Mouse (Mus musculus): ENCODE data around the gene Wdr46.

Gene Wdr46

DNA sequence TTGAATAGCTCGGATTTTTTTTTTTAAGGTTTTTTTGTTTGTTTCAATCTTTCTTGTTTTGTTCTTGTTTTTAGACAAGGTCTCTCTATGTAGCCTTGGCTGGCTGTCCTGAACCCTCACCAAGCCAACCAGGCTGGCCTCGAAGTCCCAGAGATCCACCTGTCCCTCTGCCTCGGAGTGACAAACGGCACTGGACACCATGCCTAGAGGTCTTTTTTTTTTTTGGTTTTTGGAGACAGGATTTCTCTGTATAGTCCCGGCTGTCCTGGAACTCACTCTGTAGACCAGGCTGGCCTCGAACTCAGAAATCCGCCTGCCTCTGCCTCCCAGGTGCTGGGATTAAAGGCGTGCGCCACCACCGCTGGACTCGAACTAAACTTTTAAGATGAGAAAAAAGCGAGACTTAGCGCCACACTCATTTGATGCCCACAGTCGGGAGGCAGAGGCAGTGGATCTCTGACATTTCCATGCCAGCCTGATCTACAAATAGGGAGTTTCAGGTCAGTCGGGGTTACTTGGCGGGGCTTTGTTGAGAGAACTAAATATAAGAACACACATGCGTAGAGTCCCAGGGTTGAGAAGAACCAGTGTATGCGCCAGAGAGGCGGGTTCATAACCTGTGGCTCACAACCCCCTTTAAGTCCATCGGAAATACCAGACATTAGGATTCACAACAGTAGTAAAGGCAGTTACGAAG, 12.1 kb upstream of the Wdr46 start:
- in situ Hi-C loops (cut with MboI): no loop called here

GRCm38 (mm10) chr17:33929371-33930279, 10.8 kb upstream of the Wdr46 start, which contains the start of gene Rgl2:
TSS of gene Rgl2 (plus strand) at chr17:33929543.
- in situ Hi-C loops (cut with MboI): no loop called here

- in situ Hi-C loops (cut with MboI): no loop called here
Measured at GRCm38 (mm10) chr17:33930280-33931158, 9.9 kb upstream of the Wdr46 start.

DNA sequence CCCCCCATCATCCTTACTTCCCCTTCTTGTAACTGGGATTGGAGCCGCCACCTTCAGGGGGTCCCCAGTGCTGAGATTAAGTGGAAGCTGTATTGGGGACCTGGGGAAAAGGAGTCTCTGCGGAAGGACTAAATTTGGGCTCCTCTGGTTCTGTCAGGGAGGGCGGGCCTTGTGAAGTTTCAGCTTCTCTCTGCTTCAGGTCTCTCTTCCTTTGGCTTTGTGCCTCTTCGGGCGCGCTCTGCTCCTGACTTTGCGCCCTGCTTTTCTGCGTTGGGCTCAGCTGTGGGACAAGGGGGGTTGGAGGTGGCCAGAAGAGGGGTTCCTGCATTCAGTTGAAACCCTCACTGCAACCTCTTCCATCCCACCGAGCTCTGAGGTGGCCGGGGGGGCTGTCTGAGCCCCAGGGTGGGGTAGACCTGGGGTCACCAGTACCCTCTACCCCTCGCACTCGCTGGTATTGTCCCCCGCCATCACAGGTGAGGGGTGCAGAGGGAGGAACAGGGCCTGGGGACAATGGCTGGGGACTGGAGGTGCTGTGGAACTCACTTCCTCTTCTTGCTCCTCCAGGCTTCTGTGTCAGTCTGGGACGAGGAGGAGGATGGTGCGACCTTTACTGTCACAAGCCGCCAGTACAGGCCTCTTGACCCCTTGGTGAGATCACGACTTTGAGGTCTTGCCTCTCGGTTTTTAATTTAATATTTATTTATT, 9.1 kb upstream of the Wdr46 start:
- in situ Hi-C loops (cut with MboI): no loop called here

DNA sequence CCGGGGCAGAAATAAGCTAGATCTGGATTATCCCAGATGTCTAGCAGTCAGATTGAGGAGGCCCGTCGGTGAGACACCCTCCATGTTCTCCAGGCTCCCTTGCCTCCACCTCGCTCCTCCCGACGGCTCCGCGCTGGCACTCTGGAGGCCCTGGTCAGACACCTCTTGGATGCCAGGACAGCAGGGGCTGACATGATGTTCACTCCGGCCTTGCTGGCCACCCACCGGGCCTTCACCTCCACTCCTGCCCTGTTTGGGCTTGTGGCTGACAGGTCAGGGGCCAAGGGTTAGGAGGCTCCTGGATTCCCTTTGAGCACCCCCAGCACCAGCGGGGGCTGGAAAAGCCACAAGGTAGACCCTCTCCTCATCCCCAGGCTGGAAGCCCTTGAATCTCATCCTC, 8.5 kb upstream of the Wdr46 start:
- in situ Hi-C loops (cut with MboI): no loop called here

DNA sequence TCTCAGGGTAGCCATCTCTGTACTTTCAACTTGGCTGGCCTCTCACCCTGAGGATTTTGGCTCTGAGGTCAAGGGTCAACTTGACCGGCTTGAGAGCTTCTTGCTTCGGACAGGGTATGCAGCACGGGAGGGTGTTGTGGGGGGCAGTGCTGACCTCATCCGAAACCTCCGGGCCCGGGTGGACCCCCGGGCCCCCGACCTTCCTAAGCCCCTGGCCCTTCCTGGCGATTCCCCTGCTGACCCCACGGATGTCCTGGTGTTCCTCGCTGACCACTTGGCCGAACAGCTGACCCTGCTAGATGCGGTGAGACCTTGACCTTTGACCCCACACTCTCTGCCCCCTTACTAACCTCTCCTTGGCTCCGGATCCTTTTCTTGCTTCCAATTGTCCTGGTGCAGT, 8.0 kb upstream of the Wdr46 start:
- in situ Hi-C loops (cut with MboI): no loop called here

GRCm38 (mm10) chr17:33932970-33933369, 7.5 kb upstream of the Wdr46 start:
- in situ Hi-C loops (cut with MboI): no loop called here

GRCm38 (mm10) chr17:33935422-33936055, 4.9 kb upstream of the Wdr46 start:
- in situ Hi-C loops (cut with MboI): no loop called here

- in situ Hi-C loops (cut with MboI): no loop called here
Measured at GRCm38 (mm10) chr17:33936993-33937392, 3.5 kb upstream of the Wdr46 start.

- in situ Hi-C loops (cut with MboI): no loop called here
Measured at GRCm38 (mm10) chr17:33938783-33939182, 1.7 kb upstream of the Wdr46 start.

DNA sequence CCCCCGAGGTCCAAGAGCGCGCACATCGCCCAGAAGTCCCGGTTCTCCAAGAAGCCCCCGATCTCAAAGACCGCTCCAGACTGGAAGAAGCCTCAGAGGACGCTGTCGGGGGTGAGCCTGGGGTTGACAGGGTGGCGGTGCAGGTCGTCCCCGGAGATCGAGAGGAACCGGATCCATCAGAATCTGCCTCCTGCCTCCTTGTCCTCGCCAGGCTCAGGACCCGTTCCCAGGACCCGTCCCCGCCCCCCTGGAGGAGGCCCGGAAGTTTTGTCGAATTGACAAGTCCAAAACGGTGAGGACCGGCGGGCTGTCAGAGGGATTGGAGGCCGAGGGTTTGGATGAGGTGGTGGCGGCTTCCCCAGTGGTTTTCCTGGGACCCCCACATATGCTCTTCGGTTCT, 521 bp downstream of the Wdr46 start:
- in situ Hi-C loops (cut with MboI): no loop called here

DNA sequence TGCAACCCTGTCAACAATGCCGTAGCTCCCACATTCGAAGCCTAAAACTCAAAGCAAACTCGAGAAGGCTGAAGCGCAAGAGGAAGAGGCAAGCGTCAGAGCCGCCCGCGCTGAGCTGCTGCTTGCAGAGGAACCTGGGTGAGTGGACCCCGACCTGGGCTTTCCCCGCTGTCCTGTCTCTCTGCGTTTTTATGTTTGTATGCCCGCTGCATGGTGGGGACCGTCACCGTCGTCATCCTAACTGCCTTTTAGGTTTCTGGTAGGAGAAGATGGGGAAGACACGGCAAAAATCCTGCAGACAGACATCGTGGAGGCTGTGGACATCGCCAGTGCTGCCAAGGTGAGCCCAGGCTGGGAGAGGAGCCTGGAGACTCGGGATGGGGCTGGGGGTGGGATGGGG, 921 bp downstream of the Wdr46 start:
- in situ Hi-C loops (cut with MboI): no loop called here

- in situ Hi-C loops (cut with MboI): no loop called here
Measured at GRCm38 (mm10) chr17:33943454-33943853, 3.0 kb downstream of the Wdr46 start.

GRCm38 (mm10) chr17:33947430-33948089, 7.1 kb downstream of the Wdr46 start:
- in situ Hi-C loops (cut with MboI): no loop called here

DNA sequence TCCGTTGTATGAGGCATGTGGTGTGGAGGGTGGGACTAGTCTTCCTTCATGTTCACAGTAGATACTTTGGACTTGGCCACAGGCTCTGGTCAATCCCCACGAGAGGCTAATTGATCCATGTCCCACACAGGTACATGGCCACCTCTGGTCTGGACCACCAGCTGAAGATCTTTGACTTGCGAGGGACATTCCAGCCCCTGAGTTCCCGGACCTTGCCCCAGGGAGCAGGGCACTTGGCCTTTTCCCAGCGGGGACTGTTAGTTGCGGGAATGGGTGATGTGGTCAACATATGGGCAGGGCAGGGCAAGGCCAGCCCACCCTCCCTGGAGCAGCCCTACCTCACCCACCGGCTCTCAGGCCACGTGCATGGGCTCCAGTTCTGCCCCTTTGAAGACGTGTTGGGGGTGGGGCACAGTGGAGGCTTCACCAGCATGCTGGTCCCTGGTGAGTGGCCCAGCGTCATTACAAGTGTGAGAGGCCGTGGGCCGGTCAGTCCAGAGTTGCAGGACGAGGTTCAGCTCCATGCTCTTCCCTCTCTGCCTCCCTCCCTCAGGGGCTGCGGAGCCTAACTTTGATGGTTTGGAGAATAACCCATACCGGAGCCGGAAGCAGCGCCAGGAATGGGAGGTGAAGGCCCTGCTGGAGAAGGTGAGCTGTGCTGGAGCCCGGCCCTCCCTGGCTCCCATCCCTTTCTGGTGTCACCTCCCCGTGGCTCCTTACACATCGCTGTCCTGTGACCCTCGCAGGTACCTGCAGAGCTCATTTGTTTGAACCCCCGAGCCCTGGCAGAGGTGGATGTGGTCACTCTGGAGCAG, 7.8 kb downstream of the Wdr46 start:
- in situ Hi-C loops (cut with MboI): no loop called here

DNA sequence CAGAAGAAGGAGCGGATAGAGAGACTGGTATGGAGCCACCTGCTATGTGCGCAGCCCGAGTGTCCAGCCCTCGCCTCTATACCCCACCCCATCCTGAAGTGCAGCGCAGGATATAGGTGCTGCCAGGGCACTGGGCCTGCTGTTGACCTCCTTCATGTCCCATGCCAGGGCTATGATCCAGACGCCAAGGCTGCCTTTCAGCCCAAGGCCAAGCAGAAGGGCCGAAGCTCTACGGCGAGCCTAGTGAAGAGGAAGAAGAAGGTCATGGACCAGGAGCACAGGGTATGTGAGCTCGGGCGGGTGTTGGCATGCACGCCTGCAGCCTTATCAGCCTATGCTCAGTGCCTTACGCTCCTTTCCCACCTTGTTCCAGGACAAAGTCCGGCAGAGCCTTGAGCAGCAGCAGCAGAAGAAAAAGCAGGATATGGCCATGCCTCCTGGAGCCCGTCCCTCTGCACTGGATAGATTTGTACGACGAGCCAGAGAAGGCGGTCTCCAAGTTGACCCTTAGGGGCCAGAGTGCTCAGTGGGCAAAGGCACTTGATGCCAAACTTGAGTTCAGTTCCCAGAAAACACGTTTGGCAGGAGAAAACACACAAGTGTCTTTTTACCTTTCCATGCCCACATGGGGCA, 8.6 kb downstream of the Wdr46 start:
- in situ Hi-C loops (cut with MboI): no loop called here

DNA sequence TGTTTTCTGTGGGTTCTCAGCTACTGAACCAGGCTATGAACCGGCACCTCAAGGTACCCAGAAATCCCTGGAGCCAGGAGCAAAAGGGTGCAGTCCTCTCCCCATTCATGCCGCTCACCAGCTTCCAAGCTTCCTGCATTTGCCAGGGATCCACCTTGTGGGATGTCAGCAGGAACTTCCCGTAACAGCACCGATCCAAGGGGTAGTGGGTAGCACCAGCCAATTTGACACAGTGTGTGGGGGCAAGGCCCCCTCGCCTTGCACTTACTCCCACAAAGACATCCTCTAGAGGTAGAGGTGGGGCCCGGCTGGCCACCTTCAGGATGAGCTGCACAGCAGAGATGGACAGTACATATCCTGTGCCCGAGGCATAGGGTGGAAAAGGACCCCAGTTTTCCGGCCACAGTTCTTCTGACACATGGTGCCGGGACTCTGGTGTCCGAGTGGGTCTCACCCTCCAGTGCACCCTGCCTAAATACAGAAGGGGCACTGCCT, 9.7 kb downstream of the Wdr46 start:
- in situ Hi-C loops (cut with MboI): no loop called here

DNA sequence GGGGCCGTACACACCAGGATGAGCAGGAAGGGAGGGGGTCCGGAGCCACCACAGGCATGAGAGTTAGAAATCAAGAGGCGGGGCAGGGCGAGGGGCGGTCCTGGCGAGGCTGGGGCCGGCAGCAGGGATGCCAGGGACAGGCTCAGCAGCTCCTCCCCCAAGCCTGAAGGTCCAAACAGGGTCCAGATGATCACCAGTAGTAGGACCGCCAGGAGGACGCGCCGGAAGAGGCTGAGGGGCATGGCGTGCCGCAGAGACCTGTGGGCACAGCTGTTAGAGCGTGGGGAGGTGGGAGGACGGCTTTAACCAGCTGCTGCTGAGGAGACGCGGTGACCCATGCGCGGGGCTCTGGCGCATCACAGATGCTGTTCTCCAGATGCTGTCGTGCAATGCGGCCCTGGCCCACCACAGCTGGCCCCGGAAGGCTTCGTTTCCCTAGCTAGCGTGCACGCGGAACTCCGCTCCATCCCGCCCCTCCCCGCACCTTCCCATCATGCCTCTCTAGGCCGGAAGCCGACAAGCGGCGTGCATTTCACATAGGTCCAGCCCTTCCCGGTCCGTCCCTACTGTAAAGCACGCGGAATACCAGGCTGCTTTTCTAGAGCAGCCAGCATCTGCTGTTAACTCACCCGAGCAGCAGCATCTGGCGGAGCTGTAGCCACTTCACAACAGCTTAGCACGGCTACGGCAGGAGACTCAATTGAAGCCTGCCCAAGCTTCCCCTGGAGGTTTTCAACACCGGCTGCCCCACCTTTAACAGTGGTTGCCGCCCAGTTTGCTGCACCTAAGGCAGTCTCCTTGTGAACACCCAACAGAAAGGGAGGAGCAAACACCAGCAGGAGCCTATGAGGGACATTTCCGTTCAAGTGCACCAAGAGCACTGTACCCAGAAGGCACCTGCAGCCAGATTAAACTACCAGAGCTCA, 10.8 kb downstream of the Wdr46 start, which contains the start of gene B3galt4:
B3galt4 (minus strand) TSS at position 468 of the 926 bp plus-strand sequence.
- in situ Hi-C loops (cut with MboI): no loop called here

Data from mature B cell (primary cell).